Mouse (Mus musculus): Measurements from ENCODE around the gene Taf3. TPM values are rescaled to one million over a fixed set of nuclear protein-coding genes. Genes with fewer than 3 reads are reported as not detected.

The Taf3 gene
- polyA plus RNA-seq, 1 experiment from 2014 or later: 12.6 TPM

DNA sequence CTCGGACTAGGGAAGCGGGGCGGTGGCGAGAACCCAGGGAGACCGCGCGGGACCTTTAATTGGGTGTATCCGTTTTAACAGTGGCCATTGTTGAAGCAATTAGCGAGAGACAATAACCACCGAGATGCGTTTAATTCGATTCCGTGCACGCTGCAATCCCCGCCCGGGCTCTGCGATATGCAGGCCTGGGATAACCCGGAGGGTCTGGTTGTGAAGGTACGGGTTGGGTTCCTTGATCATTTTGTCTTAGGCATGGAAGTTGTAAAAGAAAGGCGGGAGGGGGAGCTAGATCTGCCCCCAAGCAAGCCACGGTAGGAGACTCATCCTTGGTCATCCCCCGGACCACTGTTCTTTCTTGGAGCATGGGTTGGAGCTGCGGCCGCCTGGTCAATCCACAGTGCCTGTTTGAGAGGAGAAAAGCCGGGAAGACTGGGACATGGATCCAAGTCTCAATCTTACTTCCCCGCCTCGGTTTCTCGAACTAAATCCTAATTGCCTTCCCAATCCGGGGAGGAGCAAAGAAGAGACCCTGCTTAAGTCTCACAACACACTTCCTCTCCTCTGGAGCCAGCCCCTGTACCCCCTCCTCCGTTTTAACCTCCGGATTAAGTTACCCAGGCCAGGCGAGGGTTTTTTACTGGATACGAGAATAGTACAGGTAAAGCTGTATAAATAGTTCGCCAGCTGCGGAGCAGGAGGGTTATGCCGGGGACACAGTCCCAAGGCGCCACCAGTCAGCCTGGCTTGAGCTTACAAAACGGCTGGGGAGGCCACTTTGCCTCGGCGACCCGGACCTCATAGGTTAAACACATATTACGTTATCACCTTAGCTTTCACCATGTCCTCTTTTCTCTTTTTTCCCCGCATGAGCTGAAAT is 165.2 kb downstream of the Taf3 start:
- Histone ChIP-seq H3K9me3 (replicated peaks; ENCODE audit: low read length) (no peaks in the 10 kb centered on the region), H3K27ac (peak overlapping the region; percentile 81), H3K36me3 (ENCODE audit: insufficient read depth, low read length) (no peaks in the 10 kb centered on the region), H3K9ac (ENCODE audit: low read depth, low read length) (peak overlapping the region; percentile 56), H3K4me1 (replicated peaks; ENCODE audit: insufficient read depth, low read length) (peaks cover 4% of the 10 kb centered on the region; the same call in 1 of the 2 replicates), H3K27me3 (ENCODE audit: insufficient read depth, low read length) (peaks cover 52% of the 10 kb centered on the region; the same call in 1 of the 2 replicates), H3K4me3 (replicated peaks; ENCODE audit: low read depth, low read length) (peak overlapping the region; percentile 57), H3K4me2 (ENCODE audit: low read length) (peak overlapping the region; percentile 91)
- no peak for TF ChIP-seq CTCF (IDR thresholded peaks at IDR 0.05; ENCODE audit: low read depth)
- DNase-seq (ENCODE audit: low spot score): no peak
- 2% methylated on average over 43 of the region's 43 CpGs for WGBS
- ATAC-seq (replicated peaks; ENCODE audit: low FRiP score, low read depth): no peak

- Histone ChIP-seq H3K27ac (peak overlapping the region; percentile 81), H3K4me1 (replicated peaks; ENCODE audit: insufficient read depth, low read length) (peaks cover 4% of the 10 kb centered on the region; the same call in 1 of the 2 replicates), H3K9me3 (replicated peaks; ENCODE audit: low read length) (no peaks in the 10 kb centered on the region), H3K27me3 (ENCODE audit: insufficient read depth, low read length) (peaks cover 46% of the 10 kb centered on the region; the same call in 1 of the 2 replicates), H3K9ac (ENCODE audit: low read depth, low read length) (peak overlapping the region; percentile 56), H3K4me2 (ENCODE audit: low read length) (peak overlapping the region; percentile 91), H3K4me3 (replicated peaks; ENCODE audit: low read depth, low read length) (peak overlapping the region; percentile 57), H3K36me3 (ENCODE audit: insufficient read depth, low read length) (no peaks in the 10 kb centered on the region)
- WGBS: under 1% methylated on average over 39 of the region's 39 CpGs
- peak; percentile 66 for DNase-seq (ENCODE audit: low spot score)
- ATAC-seq (replicated peaks; ENCODE audit: low FRiP score, low read depth): no peak
- TF ChIP-seq CTCF (IDR thresholded peaks at IDR 0.05; ENCODE audit: low read depth): no peak
These were observed 165.9 kb downstream of the Taf3 start for GRCm38 (mm10) chr2:9882371-9882925.

DNA sequence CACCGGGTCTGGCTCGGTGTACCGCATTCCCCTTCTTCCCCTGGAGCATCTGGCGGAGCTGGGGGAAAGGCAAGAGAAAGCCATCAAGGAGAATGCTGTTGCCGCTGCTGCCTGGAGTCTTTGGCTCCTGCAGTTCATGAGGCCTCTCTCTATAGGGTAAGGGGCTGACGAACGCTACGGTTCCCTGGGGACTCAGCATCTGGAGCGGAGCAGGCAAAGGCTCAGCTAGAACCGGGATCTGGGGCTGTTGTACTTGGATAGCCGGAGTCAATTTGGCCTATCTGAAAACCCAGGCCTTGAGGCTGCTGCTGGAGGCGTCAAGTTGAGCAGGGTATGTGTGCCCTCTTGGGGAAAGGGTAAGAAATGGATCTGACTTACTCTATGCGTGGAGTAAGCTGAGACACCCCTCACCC is 166.8 kb downstream of the Taf3 start:
- Histone ChIP-seq H3K36me3 (ENCODE audit: insufficient read depth, low read length) (no peaks in the 10 kb centered on the region), H3K9ac (ENCODE audit: low read depth, low read length) (peak overlapping the region; percentile 64), H3K27ac (peak overlapping the region; percentile 81), H3K4me3 (replicated peaks; ENCODE audit: low read depth, low read length) (peak overlapping the region; percentile 57), H3K27me3 (ENCODE audit: insufficient read depth, low read length) (peaks cover 41% of the 10 kb centered on the region; the same call in 1 of the 2 replicates), H3K4me1 (replicated peaks; ENCODE audit: insufficient read depth, low read length) (peaks cover 4% of the 10 kb centered on the region; the same call in 1 of the 2 replicates), H3K9me3 (replicated peaks; ENCODE audit: low read length) (no peaks in the 10 kb centered on the region), H3K4me2 (ENCODE audit: low read length) (peak overlapping the region; percentile 91)
- ATAC-seq (replicated peaks; ENCODE audit: low FRiP score, low read depth) (no peak), DNase-seq (ENCODE audit: low spot score) (no peak)
- TF ChIP-seq CTCF (IDR thresholded peaks at IDR 0.05; ENCODE audit: low read depth): no peak
- 7% methylated on average over 13 of the region's 13 CpGs for WGBS

- Histone ChIP-seq H3K4me3 (replicated peaks; ENCODE audit: low read depth, low read length) (peak within 1 kb of the TSS; percentile 57), H3K9me3 (replicated peaks; ENCODE audit: low read length) (no peaks in the 10 kb centered on the region), H3K9ac (ENCODE audit: low read depth, low read length) (peak within 1 kb of the TSS; percentile 64), H3K27me3 (ENCODE audit: insufficient read depth, low read length) (peaks cover 37% of the 10 kb centered on the region; the same call in 1 of the 2 replicates), H3K4me2 (ENCODE audit: low read length) (peak within 1 kb of the TSS; percentile 91), H3K4me1 (replicated peaks; ENCODE audit: insufficient read depth, low read length) (peaks cover 4% of the 10 kb centered on the region; the same call in 1 of the 2 replicates), H3K36me3 (ENCODE audit: insufficient read depth, low read length) (no peaks in the 10 kb centered on the region), H3K27ac (peak within 1 kb of the TSS; percentile 81)
- DNase-seq (ENCODE audit: low spot score) (no peak), ATAC-seq (replicated peaks; ENCODE audit: low FRiP score, low read depth) (no peak)
- under 1% methylated on average over 34 of the region's 35 CpGs for WGBS
- TF ChIP-seq CTCF (IDR thresholded peaks at IDR 0.05; ENCODE audit: low read depth): no peak
These were observed 167.3 kb downstream of the Taf3 start, which contains the start of gene 4930412O13Rik for GRCm38 (mm10) chr2:9881051-9881591. 4930412O13Rik (plus strand) TSS chr2:9881252.

DNA sequence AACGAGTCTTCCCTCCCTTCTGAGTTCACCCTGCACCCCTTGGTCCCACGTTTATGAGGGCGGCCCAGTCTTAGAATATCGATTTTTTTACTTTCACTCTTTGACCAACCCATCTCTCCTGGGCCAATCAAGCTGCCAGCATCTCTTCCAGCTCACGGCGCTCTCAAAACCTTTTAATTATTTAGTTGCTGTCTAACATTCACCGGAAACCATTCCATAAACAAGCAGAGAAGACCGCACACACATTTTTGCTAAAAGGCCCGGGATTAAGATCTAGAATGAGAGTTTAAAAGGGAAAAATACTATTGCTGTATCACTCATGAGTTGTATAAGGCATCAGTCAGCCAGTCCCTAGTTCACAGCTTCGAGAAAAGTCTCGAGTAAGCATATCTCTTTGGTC is 168.1 kb downstream of the Taf3 start:
- H3K4me1 ChIP-seq (replicated peaks; ENCODE audit: insufficient read depth, low read length): peaks cover 4% of the 10 kb centered on the region; the same call in 1 of the 2 replicates
- H3K27me3 ChIP-seq (ENCODE audit: insufficient read depth, low read length): peaks cover 32% of the 10 kb centered on the region
- 12% methylated on average over 11 of the region's 11 CpGs for WGBS
- no peaks in the 10 kb centered on the region for H3K9me3 ChIP-seq (replicated peaks; ENCODE audit: low read length)
- no peaks in the 10 kb centered on the region for H3K36me3 ChIP-seq (ENCODE audit: insufficient read depth, low read length)
- H3K4me2 ChIP-seq (ENCODE audit: low read length): peak overlapping the region; percentile 91
- TF ChIP-seq CTCF (IDR thresholded peaks at IDR 0.05; ENCODE audit: low read depth): no peak
- H3K9ac ChIP-seq (ENCODE audit: low read depth, low read length): peak overlapping the region; percentile 64
- H3K4me3 ChIP-seq (replicated peaks; ENCODE audit: low read depth, low read length): peak overlapping the region; percentile 57
- DNase-seq (ENCODE audit: low spot score): no peak
- ATAC-seq (replicated peaks; ENCODE audit: low FRiP score, low read depth): no peak
- H3K27ac ChIP-seq: peak overlapping the region; percentile 81

DNA sequence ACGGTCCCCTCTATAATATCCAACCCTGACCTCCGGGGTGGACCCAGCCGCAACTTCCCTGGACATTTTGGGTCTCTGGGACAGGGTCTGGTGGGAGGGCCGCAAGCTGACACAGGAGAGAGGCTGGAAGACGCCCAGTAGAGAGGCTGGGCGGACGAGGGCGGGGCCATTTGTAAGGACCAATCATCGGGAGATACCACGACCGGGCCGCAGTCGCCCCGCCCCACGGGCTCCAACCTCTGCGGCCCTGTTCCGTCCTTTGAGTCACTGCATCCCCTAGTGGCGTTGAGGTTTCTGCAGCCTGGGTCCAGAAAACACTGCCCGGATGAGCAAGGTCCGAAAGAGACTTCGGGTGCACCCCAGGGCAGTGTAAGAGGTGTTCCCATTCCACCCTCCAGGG is 168.9 kb downstream of the Taf3 start:
- Histone ChIP-seq H3K9ac (ENCODE audit: low read depth, low read length) (peak overlapping the region; percentile 55), H3K9me3 (replicated peaks; ENCODE audit: low read length) (no peaks in the 10 kb centered on the region), H3K27me3 (ENCODE audit: insufficient read depth, low read length) (peaks cover 29% of the 10 kb centered on the region), H3K4me1 (replicated peaks; ENCODE audit: insufficient read depth, low read length) (peaks cover 4% of the 10 kb centered on the region; the same call in 1 of the 2 replicates), H3K4me3 (replicated peaks; ENCODE audit: low read depth, low read length) (peak overlapping the region; percentile 57), H3K36me3 (ENCODE audit: insufficient read depth, low read length) (no peaks in the 10 kb centered on the region), H3K27ac (peak overlapping the region; percentile 67), H3K4me2 (ENCODE audit: low read length) (peak overlapping the region; percentile 91)
- 0% methylated on average over 21 of the region's 21 CpGs for WGBS
- TF ChIP-seq CTCF (IDR thresholded peaks at IDR 0.05; ENCODE audit: low read depth): peak; percentile 86
- ATAC-seq (replicated peaks; ENCODE audit: low FRiP score, low read depth) (peak; percentile 95), DNase-seq (ENCODE audit: low spot score) (peak; percentile 98)
